Mouse (Mus musculus): ENCODE measurements around the gene Fgfr2.

- no peak for TF ChIP-seq E2F4 (IDR thresholded peaks at IDR 0.05; ENCODE audit: insufficient read depth)
- no peak for TF ChIP-seq USF1 (IDR thresholded peaks at IDR 0.05; ENCODE audit: low read depth)
- TF ChIP-seq CEBPB (IDR thresholded peaks at IDR 0.05; ENCODE audit: insufficient read depth, poor library complexity, severe bottlenecking), result no peak
- no peak for TF ChIP-seq POLR2A (IDR thresholded peaks at IDR 0.05; ENCODE audit: insufficient read length, low read depth)
- TF ChIP-seq TCF12 (IDR thresholded peaks at IDR 0.05; ENCODE audit: insufficient read depth, poor library complexity, severe bottlenecking), result no peak
- no peak for TF ChIP-seq SRF (IDR thresholded peaks at IDR 0.05; ENCODE audit: control insufficient read depth, insufficient read length, low read depth)
Measured at GRCm38 (mm10) chr7:130989371-130989770, 2133.8 kb downstream of the Fgfr2 start.
